Mouse (Mus musculus): ENCODE data around the gene Ackr2.

The Ackr2 gene

DNA sequence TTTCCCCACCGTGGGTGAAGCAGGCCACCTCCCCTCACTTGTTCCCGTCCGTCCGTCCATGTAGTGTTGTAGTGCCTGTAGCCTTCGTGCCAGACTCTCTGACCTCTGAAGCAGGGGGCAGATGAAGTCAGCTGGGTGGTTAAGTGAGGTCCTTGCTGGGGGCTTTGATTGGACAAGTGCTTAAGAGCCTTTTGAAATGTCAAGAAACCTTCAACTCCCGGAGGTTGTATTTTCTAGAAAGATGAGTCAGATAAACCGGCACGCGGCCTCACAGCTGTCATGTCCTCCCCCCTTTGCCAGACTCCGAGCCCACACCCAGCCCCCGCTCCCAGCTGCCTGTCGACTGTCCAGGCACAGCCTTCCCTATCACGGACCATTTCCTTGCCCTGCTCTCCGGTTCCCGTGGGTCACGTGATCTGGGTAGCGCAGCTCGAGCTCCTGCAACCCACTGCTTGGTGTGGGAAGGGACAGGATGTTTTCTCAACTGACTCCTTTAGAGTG lies 7.7 kb upstream of the Ackr2 start:
- no peak for DNase-seq (ENCODE audit: extremely low read depth, insufficient read length, low spot score)

DNA sequence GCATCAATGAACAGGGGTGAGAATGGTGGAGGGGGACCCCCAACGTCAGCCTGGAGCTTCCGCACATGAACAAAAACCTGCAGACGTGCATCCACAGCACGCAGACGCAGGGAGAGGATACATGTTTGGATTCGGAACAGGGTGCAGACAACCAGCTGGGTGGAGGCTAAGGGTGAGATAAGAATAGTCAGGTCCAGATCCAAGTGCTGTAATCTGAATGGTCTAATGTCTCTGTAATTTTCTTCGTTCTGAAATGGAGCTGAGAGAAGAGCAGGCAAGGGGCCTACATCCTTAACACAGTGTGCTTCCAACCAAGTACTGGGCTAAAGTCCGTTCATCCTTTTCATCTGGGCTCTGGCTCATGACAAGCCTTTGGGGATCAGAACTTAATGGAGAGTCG lies 6.9 kb upstream of the Ackr2 start:
- DNase-seq (ENCODE audit: extremely low read depth, insufficient read length, low spot score), result no peak

DNA sequence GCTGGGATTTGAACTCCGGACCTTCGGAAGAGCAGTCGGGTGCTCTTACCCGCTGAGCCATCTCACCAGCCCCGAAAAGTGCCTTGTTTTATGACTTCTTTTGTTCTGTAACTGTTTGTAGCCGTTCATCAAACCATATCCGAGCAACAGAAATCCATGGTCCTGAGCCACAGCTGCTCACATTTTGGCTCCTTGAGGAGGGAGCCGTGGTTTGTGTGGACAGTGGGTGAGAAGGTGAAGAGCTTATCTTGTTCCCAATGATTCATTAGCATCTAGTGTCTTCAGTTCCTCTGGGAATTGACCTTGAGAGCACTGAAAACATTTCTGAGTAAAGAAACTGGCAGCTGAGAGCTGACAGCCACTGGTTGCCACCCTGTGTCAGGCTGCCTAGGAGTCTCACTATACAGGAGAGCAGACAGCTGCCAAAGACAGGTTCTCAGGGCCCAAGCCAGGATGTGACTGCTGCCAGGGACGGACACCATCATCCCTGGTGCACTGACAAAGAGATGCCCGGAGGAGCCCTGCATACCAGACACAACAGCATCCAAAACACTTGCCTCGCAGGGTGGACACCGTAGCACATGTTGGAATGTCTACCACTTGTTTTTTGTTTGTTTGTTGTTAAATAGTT lies 6.0 kb upstream of the Ackr2 start:
- DNase-seq (ENCODE audit: extremely low read depth, insufficient read length, low spot score), result no peak

DNA sequence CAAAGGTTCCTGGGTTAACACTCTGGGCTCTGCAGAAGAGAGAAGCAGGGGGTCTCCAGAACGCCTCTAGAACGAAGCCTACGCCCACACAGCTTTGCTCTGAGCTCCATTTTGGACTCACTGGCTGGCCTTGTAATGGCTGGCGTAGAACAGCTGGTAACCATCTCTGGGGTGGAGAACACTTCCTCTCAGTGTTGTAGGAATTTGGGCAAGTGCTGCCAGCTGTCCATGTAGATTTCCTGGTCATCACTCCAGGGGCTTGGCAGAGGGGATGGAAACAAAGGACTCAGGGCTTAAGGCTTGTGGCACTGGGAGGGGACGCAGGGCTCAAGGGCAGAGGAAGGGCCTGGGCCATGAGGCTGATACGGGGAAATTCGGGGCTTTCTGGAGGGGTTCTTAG lies 3.7 kb upstream of the Ackr2 start:
- no peak for DNase-seq (ENCODE audit: extremely low read depth, insufficient read length, low spot score)

DNA sequence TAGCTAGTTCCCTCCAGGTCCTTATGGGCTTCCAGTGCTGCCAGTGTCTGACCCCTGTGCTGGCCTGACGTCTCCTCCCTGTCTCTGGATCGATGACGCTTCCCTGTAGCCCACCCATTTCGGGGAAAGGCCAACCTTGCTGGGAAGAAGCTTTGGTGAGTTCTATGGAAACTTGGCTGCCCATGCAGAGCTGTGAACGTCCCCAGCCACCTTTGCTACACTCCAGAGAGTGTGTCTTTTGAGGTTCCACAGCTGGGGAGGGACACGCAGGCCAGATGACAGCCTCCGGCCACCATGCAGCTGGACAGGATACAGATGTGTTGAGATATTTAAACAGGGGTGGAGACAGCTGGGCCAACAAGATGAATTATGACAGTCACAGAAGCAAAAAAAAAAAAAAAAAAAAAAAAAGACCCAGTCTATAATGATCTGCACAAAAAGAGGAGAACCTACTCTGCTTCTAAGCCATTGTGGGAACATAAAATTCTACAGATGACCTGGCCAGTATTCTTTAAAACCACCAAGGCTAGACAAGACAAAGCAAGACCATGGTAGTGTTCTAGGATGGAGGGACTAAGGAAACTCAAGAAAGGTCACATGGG lies 2.7 kb upstream of the Ackr2 start:
- DNase-seq (ENCODE audit: extremely low read depth, insufficient read length, low spot score), result no peak

DNA sequence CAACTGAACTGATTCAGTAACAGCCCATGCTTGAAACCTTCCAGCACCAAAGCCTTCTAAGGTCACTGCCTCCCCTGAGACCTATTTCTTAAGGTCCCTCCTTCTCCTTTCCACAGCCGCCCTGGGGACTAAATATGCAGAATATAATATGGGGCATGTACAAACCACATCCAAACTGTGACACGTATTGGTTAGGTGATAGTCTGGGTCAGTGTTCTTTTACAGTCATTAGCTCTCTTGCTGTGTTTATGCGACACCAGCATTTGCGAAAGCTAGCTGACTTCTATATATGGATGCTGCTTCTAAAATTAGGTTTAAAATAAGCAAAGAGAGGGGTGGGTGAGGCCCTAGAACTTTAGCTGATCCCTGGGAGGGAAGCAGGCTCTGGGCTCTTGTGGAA lies 1.3 kb upstream of the Ackr2 start:
- no peak for DNase-seq (ENCODE audit: extremely low read depth, insufficient read length, low spot score)

DNA sequence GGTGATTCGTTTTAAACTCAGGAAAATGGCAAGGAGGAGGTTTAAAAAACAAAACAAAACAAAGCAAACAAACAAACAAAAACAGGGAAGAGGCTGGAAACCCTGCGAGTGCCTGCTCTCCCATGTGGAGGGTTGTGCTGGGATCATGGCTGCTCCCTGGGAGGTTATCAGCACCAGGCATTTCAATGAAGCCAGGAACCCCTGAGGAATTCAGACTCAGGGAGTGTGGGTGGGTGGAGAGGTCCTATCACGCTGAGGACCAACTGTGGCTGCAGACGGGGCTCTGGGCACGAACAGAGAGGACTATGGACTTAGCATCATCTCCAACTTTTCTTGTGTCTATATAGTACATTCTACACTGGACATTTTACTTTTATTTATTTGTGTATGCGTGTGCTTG lies 1.2 kb downstream of the Ackr2 start:
- DNase-seq (ENCODE audit: extremely low read depth, insufficient read length, low spot score), result no peak

DNA sequence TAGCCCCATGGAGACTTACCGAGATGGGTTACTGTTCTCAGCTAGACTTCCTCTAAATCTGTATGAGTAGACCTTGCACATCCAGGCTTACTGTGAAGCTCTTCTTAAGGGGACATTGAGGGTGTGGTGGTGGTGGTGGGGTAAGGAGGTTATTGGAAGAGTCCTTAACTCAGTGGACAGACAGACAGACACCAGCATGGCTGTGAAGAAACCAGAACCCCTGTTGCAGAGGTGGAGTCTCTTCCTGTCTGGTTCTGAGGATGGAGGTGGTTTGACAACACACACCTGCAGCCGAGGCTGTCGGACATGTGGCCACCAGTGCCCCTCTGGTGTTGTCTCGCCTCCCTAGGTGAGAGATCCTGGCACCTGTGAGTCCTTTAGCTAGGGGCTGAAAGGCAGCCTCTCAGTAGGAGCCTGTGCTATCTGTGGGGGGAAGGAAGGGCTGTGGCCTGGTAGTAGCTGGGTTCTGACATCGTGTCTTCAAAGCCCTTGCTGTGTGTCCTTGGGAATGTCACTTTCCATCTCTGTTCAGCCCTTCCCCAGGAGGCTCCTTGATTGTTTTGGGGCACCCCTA lies 2.2 kb downstream of the Ackr2 start:
- no peak for DNase-seq (ENCODE audit: extremely low read depth, insufficient read length, low spot score)

DNA sequence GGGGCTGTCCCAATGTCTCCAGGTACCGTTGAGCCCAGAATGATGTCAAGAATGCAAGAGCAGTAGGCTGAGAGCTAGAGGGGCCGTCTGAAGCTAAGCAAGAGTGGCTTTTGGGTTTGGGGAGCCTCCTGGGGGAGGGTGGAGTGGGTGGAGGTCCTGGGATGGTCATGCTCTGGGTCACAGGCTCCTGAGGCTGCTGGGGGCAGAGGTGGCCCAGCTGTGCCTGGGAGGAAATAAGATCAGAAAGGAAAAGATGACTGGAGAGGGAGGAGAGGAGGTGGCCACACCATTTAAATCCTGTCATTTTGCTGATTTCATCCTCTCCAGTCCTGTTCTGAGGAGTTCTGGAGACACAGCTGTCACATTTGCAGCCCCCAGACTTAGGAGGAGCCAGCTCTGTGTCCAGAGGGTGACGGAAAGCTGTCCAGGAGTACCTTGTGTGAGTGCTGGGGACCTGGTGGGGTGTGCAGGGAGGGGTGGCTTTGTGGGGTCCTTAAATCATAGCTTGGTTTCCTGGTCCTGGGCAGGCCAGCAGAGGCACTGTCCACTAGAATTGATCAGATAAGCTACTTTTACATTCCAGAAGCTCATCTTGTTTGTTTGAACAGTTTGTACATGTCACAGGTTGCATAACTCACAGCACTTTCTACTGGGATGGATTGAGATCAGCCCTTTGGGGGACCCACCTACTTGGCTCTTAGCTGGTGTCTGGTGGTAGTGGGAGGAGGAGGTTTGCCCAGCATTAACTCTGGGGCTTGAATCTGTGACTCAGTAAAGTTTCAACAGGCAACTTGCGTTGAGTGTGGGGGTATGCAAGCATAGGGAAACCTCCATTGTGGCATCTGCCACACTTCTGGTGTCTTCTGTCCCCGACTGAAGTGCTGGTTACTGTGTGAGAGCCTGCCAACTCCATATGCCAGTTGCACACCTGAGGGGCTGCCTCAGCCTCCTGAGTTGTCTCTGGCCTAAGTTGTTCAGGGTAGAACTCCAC lies 3.9 kb downstream of the Ackr2 start:
- no peak for DNase-seq (ENCODE audit: extremely low read depth, insufficient read length, low spot score)

DNA sequence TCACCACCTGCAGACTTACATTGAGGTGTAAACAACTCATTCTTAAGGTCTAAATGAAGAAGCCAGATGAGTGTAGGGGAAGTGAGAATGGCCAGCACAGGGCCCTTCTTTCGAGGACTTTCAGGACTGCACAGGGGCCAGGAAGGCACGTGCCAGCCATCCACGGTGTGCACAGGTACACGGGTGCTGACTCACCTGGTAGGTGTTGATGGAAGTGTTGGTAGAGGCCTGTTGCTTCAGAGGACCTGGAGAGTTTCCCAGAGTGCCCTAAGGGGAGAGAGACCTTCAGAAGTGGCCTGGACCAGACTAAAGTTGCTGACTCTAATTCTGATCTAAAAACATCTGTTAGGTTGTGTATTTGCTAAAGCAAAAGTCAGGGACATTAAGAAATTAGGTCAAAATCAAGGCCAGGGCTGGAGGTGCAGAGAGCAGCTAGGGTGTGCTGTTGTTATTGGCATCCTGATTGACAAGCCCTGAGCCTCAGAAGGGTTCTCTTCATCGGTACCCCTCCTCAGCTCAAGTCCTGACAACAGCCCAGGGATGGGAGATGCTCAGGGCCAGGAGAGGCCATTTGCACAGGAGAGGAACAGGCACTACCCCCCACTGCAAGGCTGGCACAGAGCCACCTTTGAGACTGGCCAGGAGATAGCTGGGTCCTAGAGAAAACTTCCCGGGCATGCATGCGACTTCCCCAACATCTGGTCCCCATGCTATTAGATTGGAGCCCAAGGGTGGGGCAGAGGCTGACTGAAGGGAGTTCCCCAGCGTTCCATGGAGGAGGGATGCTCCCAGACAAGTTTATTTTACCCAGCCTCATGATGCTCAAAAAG lies 5.5 kb downstream of the Ackr2 start:
- DNase-seq (ENCODE audit: extremely low read depth, insufficient read length, low spot score), result no peak

DNA sequence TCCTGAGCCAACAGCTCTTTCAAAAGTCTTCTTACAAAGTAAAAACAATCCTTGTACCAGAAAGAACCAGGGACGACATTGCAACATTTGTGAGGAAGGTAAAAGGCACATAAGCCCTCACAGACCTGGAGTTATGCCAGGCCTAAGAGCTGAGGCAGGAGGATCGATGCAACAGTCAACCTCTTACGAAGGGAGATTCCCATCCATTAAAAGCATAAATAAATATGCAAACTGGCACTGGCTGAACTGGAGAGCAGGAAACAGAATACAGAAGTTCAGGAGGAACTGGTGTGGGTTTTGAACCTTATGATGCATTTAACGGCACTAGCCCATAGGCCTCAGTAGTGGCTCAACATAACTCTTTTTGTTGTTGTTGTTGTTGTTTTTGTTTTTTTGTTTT lies 6.2 kb downstream of the Ackr2 start:
- no peak for DNase-seq (ENCODE audit: extremely low read depth, insufficient read length, low spot score)

DNA sequence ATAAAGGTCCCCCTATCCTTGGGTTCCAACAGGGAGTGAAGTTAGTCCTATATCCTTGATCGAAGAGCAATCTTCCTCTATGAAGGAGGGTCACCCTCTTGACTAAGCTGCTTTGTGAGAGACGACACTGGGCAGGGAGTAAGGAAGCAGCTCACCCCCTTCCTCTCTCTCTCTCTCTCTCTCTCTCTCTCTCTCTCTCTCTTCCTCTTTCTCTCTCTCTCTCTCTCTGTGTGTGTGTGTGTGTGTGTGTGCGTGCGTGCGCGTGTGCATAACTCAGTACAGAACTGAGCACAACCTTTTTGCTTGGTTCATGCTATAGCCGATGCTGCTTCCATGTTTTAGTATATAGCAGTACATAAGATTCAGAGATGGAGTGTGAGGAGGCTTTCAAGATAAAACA lies 6.8 kb downstream of the Ackr2 start:
- no peak for DNase-seq (ENCODE audit: extremely low read depth, insufficient read length, low spot score)

DNA sequence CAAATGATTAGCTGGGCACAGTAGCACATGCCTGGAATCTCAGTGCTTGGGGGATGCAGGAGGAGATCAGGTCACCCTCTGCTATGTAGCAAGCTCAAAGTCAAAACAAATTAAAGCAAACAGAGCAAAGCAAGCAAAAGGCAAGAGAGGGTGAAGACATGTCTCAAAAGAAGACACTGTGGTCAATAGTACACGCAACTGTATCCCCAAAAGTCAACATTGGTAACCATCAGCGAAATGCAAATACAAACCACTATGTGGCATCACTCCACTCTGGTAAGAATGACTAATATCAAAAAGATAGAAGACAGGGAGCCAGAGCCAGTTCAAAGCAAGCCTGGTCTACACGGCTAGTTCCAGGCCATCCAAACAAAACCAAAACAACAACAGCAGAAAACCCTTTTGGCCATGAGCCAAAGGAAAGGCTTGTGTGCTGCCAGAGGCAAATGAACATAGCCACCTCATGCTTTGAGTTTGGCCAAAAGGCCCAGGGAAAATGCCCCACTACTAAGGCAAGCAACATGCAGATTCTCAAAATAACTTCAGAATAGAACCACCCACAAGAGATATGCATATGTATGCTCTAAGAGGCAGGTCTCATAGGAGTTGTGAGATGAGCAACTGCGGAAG lies 7.5 kb downstream of the Ackr2 start:
- no peak for DNase-seq (ENCODE audit: extremely low read depth, insufficient read length, low spot score)

DNA sequence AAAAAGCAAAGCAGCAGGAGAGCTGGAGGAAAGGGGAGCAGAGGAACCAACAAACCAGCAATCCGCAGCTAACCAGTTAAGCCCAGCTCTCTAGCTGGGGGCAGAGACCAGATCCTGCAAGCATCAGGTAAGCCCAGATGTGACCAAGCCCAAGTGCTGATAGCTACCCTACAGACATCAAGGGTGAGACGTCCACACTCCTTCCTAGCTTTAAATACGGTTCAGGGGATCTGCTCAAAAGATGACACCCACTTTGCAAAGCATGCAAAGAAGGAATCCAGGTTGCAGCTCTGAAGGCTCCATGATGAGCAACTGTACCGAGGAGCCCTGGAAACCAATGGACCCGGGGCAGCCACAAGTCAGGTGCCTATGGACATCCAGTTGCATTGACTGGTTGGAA lies 8.3 kb downstream of the Ackr2 start:
- no peak for DNase-seq (ENCODE audit: extremely low read depth, insufficient read length, low spot score)

DNA sequence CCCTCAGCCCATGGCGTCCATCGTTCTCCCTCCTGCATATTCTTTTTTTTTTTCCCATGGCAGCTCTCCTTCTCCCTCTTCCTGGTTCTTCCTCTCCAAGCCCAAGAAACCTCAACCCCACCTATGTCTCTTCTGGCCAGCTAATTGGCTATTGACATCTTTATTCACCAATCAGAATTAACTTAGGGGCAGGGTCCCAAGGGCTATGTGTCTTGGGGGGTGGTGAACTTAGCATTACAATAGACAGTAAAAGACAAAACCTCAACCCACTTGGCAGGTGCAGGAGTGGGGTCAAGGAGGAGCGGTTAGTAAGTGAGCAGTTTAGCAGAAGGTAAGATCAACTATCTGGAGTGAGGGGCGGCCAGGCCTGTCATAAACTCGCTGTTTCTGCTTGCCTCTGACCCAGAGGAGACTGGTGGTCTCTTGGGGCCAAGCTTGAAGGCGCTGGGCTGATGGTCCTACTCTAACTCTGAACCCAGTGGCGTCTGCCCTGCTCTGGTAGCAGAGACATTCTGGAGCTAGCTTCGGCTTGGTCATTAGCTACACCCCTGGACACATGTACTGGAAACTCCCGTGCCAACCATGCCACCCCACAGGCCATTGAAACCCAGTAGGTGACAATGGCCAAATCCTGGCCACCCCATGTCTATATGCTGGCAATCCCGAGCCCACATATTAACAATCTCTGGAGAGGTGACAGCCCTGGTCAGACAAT lies 9.4 kb downstream of the Ackr2 start:
- no peak for DNase-seq (ENCODE audit: extremely low read depth, insufficient read length, low spot score)

DNA sequence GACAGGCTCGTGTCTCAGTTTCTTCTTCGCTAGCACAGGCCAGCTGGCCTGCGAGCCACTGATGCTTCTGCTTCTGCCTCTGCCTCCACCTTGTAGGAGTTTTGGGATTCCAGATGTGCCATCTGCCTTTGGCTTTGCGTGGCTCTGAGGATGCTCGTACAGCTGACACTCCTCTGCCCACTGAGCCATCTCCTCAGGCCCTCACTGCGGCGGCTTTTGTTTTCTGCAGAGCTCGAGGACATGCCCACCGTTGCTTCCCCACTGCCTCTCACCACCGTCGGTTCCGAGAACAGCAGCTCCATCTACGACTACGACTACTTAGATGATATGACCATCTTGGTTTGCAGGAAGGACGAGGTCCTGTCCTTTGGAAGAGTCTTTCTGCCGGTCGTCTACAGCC lies 10.2 kb downstream of the Ackr2 start:
- DNase-seq (ENCODE audit: extremely low read depth, insufficient read length, low spot score), result no peak

DNA sequence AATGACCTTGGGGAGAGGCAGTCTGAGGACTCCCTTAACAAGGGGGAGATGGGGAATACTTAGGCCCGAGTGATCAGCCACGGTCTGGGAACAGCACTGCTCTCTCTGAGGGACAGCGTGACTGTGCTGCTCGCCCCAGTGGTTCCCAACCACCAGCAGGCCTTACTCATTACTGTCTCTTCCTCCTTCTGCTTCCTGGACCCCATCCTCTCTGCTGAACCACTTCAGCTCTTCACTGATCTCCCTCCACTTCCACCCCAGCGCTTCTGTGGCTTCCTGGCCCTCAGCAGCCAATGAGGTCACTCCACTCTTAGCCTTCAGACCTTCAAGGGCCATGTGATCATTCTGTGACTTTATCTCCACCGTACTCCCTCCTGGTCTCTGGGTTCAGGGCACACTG lies 11.5 kb downstream of the Ackr2 start:
- DNase-seq (ENCODE audit: extremely low read depth, insufficient read length, low spot score), result no peak

DNA sequence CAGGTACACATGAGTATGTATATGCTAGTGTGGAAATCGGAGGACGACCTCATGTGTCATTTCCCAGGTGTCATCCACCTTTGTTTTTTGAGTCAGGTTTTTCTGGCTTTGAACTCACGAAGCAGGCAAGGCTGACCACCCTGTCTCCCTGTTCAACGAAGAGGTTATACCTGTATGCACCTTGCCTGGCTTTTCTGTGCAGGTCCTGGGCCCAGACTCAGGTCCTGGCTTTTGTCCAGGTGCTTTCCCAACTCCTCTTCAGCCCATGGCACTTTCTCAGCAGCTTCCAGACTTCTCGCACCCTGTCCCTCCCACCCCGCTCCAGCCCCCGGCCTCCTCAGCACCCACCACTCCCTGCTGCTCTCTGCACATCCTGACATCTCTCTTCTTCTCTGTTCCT lies 13.0 kb downstream of the Ackr2 start:
- no peak for DNase-seq (ENCODE audit: extremely low read depth, insufficient read length, low spot score)

DNA sequence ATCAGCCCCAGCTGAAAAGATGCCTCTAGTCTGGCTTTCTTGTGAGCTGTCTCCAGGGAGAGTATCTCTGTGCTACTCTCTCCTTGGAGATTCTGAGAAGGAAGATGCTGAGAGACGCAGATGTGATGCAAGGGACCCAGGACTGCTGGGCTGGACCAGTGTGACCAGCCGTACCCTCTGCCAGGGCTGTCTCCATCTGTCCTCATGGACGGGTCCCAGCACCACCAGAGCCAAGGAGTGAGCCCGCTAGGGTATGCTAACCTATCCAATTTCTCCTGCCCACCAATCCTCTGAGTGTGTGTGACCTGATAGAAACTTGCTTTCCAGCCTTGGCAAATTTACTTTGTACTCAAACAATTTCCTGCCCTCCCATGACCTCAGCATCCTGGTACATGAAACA lies 14.6 kb downstream of the Ackr2 start:
- no peak for DNase-seq (ENCODE audit: extremely low read depth, insufficient read length, low spot score)

Data from 3134 (cell line).